Mouse (Mus musculus) liver, adult 2 months (tissue): ENCODE measurements around the gene Tmem223.

ENCODE experiments used
- CTCF ChIP-seq: fragments of 200-500 bp; IDR thresholded peaks from 2 replicates; pipeline ENCODE4 v1.5.1; 2011; ENCODE audit warnings: low read depth, low read length, control low read depth
- POLR2A ChIP-seq: fragments of 200-500 bp; IDR thresholded peaks from 2 replicates; pipeline ENCODE4 v1.6.1; 2011; ENCODE audit warnings: low read length, control low read depth; ENCODE audit not compliant: insufficient read depth; ENCODE audit errors: extremely low read depth

DNA sequence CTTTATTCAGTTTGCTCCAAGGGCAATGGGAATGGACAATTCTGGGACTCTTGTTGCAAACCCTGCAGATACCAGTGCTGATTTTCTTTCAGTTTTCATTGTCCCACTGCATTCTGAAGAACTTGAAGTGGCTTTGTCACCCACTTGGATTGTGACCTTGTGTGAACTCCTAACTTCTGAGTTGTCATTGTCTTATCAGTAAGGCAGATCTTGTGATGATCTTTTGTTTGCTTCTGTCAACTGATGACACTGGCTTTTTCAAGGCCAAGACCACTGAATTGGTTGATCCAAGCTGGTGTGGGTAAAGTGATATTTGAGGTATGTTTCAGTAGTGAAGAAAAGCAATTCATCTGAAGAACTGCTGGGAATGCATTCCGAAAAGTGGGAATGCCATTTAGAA, 25.4 kb upstream of the Tmem223 start:
- no peak for TF ChIP-seq CTCF
- TF ChIP-seq POLR2A, result no peak
